Mouse (Mus musculus) midbrain, embryonic 14.5 days (tissue): ENCODE data around the gene Pdia4. TPM values are rescaled to one million over a fixed set of nuclear protein-coding genes. Genes with fewer than 3 reads are reported as not detected.
"Not testable (repeated sequence)": the region's sequence is repeated elsewhere in the genome, so short reads cannot be mapped to it uniquely, and the experiment has no call there.

Experiments used
- ATAC-seq: fragments of 200-750 bp; cut with Nextera tagmentation; 2 replicates; pipeline ENCODE4 v1.8.0; 2017; ENCODE audit warnings: moderate number of reproducible peaks, moderate library complexity; ENCODE audit not compliant: low FRiP score, low TSS enrichment
- DNase-seq: peaks from one replicate; pipeline ENCODE4 v3.0.0-alpha.2; 2015
- H3K27ac ChIP-seq: fragments of 300-500 bp; sonication (generic); replicated peaks from 2 replicates; pipeline ENCODE4 v1.5.1; 2014; ENCODE audit warnings: mild to moderate bottlenecking, low read depth, low read length, moderate library complexity
- H3K27me3 ChIP-seq: fragments of 300-500 bp; sonication (generic); 2 replicates; pipeline ENCODE4 v1.6.1; 2014; ENCODE audit warnings: low read length, control low read depth, mixed read lengths; ENCODE audit not compliant: control insufficient read depth, insufficient read depth
- H3K36me3 ChIP-seq: fragments of 300-500 bp; sonication (generic); 2 replicates; pipeline ENCODE4 v1.6.1; 2014; ENCODE audit warnings: low read length, control low read depth; ENCODE audit not compliant: control insufficient read depth, insufficient read depth
- H3K4me1 ChIP-seq: fragments of 300-500 bp; sonication (generic); 2 replicates; pipeline ENCODE4 v1.6.1; 2014; ENCODE audit warnings: mild to moderate bottlenecking, antibody characterized with exemption, low read length, control low read depth; ENCODE audit not compliant: control insufficient read depth, insufficient read depth
- H3K4me2 ChIP-seq: fragments of 300-500 bp; sonication (generic); 2 replicates; pipeline ENCODE4 v1.6.1; 2014; ENCODE audit warnings: mild to moderate bottlenecking, low read length, moderate library complexity
- H3K4me3 ChIP-seq: fragments of 300-500 bp; sonication (generic); replicated peaks from 2 replicates; pipeline ENCODE4 v1.5.1; 2014; ENCODE audit warnings: low read depth, low read length
- H3K9ac ChIP-seq: fragments of 300-500 bp; sonication (generic); replicated peaks from 2 replicates; pipeline ENCODE4 v1.6.1; 2014; ENCODE audit warnings: mild to moderate bottlenecking, low read length, moderate library complexity
- H3K9me3 ChIP-seq: fragments of 300-500 bp; sonication (generic); 2 replicates; pipeline ENCODE4 v1.6.1; 2016; ENCODE audit warnings: low read length, control low read depth, mixed read lengths; ENCODE audit not compliant: control insufficient read depth
- WGBS: fragments of 180-500 bp; shearing (Covaris S2); extraction: QIAGEN DNeasy Blood & Tissue Kit; methylation state at CpG from one replicate; pipeline ENCODE4 v1.1.7; 2014; 5-methylcytosine and 5-hydroxymethylcytosine counted together
- microRNA counts: library from miRNA; unstranded; fragments of <30 nt; microRNA quantifications from one replicate; lab custom pipeline; 2016
- microRNA-seq: library from miRNA; unstranded; fragments of <30 nt; microRNA quantifications from one replicate; pipeline ENCODE4, GENCODE M21; 2016
- polyA plus RNA-seq: library from polyadenylated mRNA; unstranded; fragments of >200 nt; fragmentation: Nextera tagmentation; extraction: Ambion mirVana; gene quantifications from 2 replicates; pipeline ENCODE4 v1.2.1, GENCODE M21; 2014

The Pdia4 gene
- polyA plus RNA-seq, 1 experiment from 2014 or later, result 148 TPM

GRCm38 (mm10) chr6:47762686-47763085 lies 50.5 kb downstream of the Pdia4 start:
- not testable (repeated sequence) for ATAC-seq, H3K27me3 ChIP-seq, DNase-seq, H3K4me3 ChIP-seq, H3K9me3 ChIP-seq, H3K4me2 ChIP-seq, H3K4me1 ChIP-seq, H3K27ac ChIP-seq, H3K9ac ChIP-seq, H3K36me3 ChIP-seq
- 70% methylated on average over 8 of the region's 10 CpGs for WGBS

- WGBS, result 85% methylated on average over 12 of the region's 16 CpGs
- ATAC-seq, H3K9me3 ChIP-seq, H3K4me1 ChIP-seq, H3K36me3 ChIP-seq, H3K4me2 ChIP-seq, H3K4me3 ChIP-seq, DNase-seq, H3K9ac ChIP-seq, H3K27ac ChIP-seq, H3K27me3 ChIP-seq: not testable (repeated sequence)
Observed at GRCm38 (mm10) chr6:47759406-47759805, 53.8 kb downstream of the Pdia4 start.

GRCm38 (mm10) chr6:47757849-47758248 lies 55.4 kb downstream of the Pdia4 start:
- H3K9ac ChIP-seq, ATAC-seq, H3K4me2 ChIP-seq, H3K36me3 ChIP-seq, H3K27ac ChIP-seq, H3K4me1 ChIP-seq, H3K27me3 ChIP-seq, DNase-seq, H3K9me3 ChIP-seq: not testable (repeated sequence)
- 4% methylated on average over 16 of the region's 38 CpGs for WGBS
- H3K4me3 ChIP-seq, result 0 out of 2 replicates have a peak overlapping the region, but pooled peaks have one; percentile 18

GRCm38 (mm10) chr6:47757429-47757828 lies 55.8 kb downstream of the Pdia4 start:
- H3K9me3 ChIP-seq, H3K4me3 ChIP-seq, H3K36me3 ChIP-seq, H3K27ac ChIP-seq, H3K9ac ChIP-seq, DNase-seq, H3K27me3 ChIP-seq, ATAC-seq, H3K4me2 ChIP-seq, H3K4me1 ChIP-seq: not testable (repeated sequence)
- 27% methylated on average over 3 of the region's 22 CpGs for WGBS

- H3K9me3 ChIP-seq, H3K4me1 ChIP-seq, H3K27ac ChIP-seq, DNase-seq, H3K27me3 ChIP-seq, H3K4me2 ChIP-seq, ATAC-seq, H3K9ac ChIP-seq, H3K4me3 ChIP-seq, H3K36me3 ChIP-seq: not testable (repeated sequence)
- 1% methylated on average over 9 of the region's 44 CpGs for WGBS
Observed at GRCm38 (mm10) chr6:47753144-47753543, 60.1 kb downstream of the Pdia4 start.

GRCm38 (mm10) chr6:47748306-47748705 lies 64.9 kb downstream of the Pdia4 start:
- WGBS, result 10% methylated on average over 8 of the region's 25 CpGs
- H3K36me3 ChIP-seq, DNase-seq, H3K27me3 ChIP-seq, H3K27ac ChIP-seq, ATAC-seq, H3K9me3 ChIP-seq, H3K9ac ChIP-seq, H3K4me1 ChIP-seq: not testable (repeated sequence)
- peak overlapping the region; percentile 35 for H3K4me2 ChIP-seq
- peak overlapping the region; percentile 26; the same call in 1 of the 2 replicates for H3K4me3 ChIP-seq

GRCm38 (mm10) chr6:47747886-47748285 lies 65.3 kb downstream of the Pdia4 start:
- WGBS, result 89% methylated on average over 3 of the region's 8 CpGs
- H3K27ac ChIP-seq, H3K4me3 ChIP-seq, H3K27me3 ChIP-seq, H3K4me2 ChIP-seq, H3K9ac ChIP-seq, ATAC-seq, H3K4me1 ChIP-seq, H3K36me3 ChIP-seq, DNase-seq, H3K9me3 ChIP-seq: not testable (repeated sequence)

MicroRNA genes within 50 kb of the gene (microRNA counts, 519-probe panel; counts per million panel counts)
- microRNA mmu-miR-704 (lab: Ali Mortazavi, UCI), result not detected

Small RNAs within 50 kb of the gene (microRNA-seq; reads per million reads assigned to microRNA genes)
- gene Mir704, result not detected

Other genes with a start within 250 kb of the Pdia4 start
- 79.0 and 91.9 TPM in 2 replicates for gene Ezh2, start 218.1 kb downstream of the Pdia4 start, polyA plus RNA-seq
- 15.0 and 16.0 TPM in 2 replicates for gene Zfp786, start 17.4 kb upstream of the Pdia4 start, polyA plus RNA-seq
- gene Zfp398, start 22.2 kb upstream of the Pdia4 start, polyA plus RNA-seq, result 18.7 and 20.4 TPM in 2 replicates
- gene Zfp282, start 63.8 kb upstream of the Pdia4 start, polyA plus RNA-seq, result 18.4 and 19.7 TPM in 2 replicates
- gene Zfp212, start 107.0 kb upstream of the Pdia4 start, polyA plus RNA-seq, result 11.7 and 16.4 TPM in 2 replicates
- 14.0 and 17.9 TPM in 2 replicates for gene Zfp956, start 140.0 kb upstream of the Pdia4 start, polyA plus RNA-seq
- gene Zfp777, start 235.5 kb upstream of the Pdia4 start, polyA plus RNA-seq, result 10.1 and 11.0 TPM in 2 replicates